Mouse (Mus musculus) layer of hippocampus, postnatal 14 days (tissue): Measurements from ENCODE around the gene Bex6. TPM values are rescaled to one million over a fixed set of nuclear protein-coding genes. Genes with fewer than 3 reads are reported as not detected.

Experiments used
- DNase-seq, 2 experiments: peaks; one replicate each; pipeline ENCODE4 v3.0.0; 2021 to 2022; ENCODE audit warnings: low spot score in 2 of 2, mixed read lengths in 1 of 2
- long read RNA-seq, 2 experiments: library from polyadenylated mRNA; stranded (forward); transcript quantifications; one replicate each; pipeline ENCODE4 v2.0.0; 2021
- total RNA-seq, 2 experiments: library from RNA; stranded (reverse); gene quantifications; 2 replicates each; pipeline ENCODE4 v1.2.3; 2021

Gene Bex6
- not detected for total RNA-seq
- long read RNA-seq, experiment 1, result 0 reads
- long read RNA-seq, experiment 2, result 0 reads

GRCm38 (mm10) chr16:32179333-32179901 lies at the start of gene Bex6:
Bex6 (plus strand) TSS chr16:32179823.
- DNase-seq, result no peak

GRCm38 (mm10) chr16:32130190-32130826 lies 49.3 kb upstream of the Bex6 start:
- DNase-seq, result no peak

- no peak for DNase-seq
Measured at GRCm38 (mm10) chr16:32133148-32133547, 46.5 kb upstream of the Bex6 start.

- DNase-seq, result no peak
Measured at GRCm38 (mm10) chr16:32135842-32136357, 43.7 kb upstream of the Bex6 start.

GRCm38 (mm10) chr16:32138954-32139353 lies 40.7 kb upstream of the Bex6 start:
- peak in 1 of 2 experiments; percentile 67 for DNase-seq

- DNase-seq, result no peak
Measured at GRCm38 (mm10) chr16:32143766-32144165, 35.9 kb upstream of the Bex6 start.

GRCm38 (mm10) chr16:32144592-32144991 lies 35.0 kb upstream of the Bex6 start:
- DNase-seq, result no peak

GRCm38 (mm10) chr16:32147589-32148207 lies 31.9 kb upstream of the Bex6 start:
- no peak for DNase-seq

GRCm38 (mm10) chr16:32153976-32154375 lies 25.6 kb upstream of the Bex6 start:
- no peak for DNase-seq

- peak; percentile 70 to 83 for DNase-seq
Measured at GRCm38 (mm10) chr16:32154437-32154836, 25.2 kb upstream of the Bex6 start.

- DNase-seq, result no peak
Measured at GRCm38 (mm10) chr16:32156719-32157118, 22.9 kb upstream of the Bex6 start.

- DNase-seq, result no peak
Measured at GRCm38 (mm10) chr16:32157369-32157768, 22.3 kb upstream of the Bex6 start.

- DNase-seq, result no peak
Measured at GRCm38 (mm10) chr16:32158966-32159365, 20.7 kb upstream of the Bex6 start.

- DNase-seq, result no peak
Measured at GRCm38 (mm10) chr16:32160742-32161323, 18.8 kb upstream of the Bex6 start.

GRCm38 (mm10) chr16:32163392-32163791 lies 16.2 kb upstream of the Bex6 start:
- DNase-seq, result no peak

GRCm38 (mm10) chr16:32163891-32164290 lies 15.7 kb upstream of the Bex6 start:
- DNase-seq, result no peak

GRCm38 (mm10) chr16:32164396-32165027 lies 15.1 kb upstream of the Bex6 start:
- DNase-seq, result no peak

GRCm38 (mm10) chr16:32165281-32165821 lies 14.3 kb upstream of the Bex6 start, which contains the start of gene Nrros:
Nrros (minus strand) TSS chr16:32165594.
- peak in 1 of 2 experiments; percentile 51 for DNase-seq

- no peak for DNase-seq
Measured at GRCm38 (mm10) chr16:32167819-32168545, 11.6 kb upstream of the Bex6 start.

- DNase-seq, result no peak
Measured at GRCm38 (mm10) chr16:32171031-32171731, 8.4 kb upstream of the Bex6 start.
